Mouse (Mus musculus): ENCODE results near the gene Zp2. TPM values are rescaled to one million over a fixed set of nuclear protein-coding genes. Genes with fewer than 3 reads are reported as not detected.

Gene Zp2
- total and polyA plus RNA-seq, 2 experiments: not detected

DNA sequence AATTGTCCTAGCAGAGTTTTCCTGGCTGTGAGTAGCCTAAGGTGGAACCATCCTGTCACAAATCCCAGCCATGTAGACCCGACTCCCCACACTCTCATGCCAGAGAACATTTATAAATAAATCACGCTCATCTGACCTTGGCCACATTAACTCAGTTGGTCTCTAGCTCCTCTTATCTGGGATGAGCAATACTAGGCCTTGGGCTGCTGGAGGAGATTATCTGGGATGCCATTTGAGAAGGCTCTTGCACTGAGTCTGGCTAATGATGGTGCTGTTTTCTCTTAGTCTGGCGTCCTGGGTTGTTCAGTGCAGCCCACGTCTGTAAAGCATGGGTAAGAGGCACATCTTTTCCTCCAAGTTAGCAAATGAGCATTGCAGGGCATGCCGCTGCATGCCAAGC is 35.4 kb downstream of the Zp2 start:
- H3K27ac ChIP-seq (replicated peaks; ENCODE audit: insufficient read depth, low read depth, low read length): no peak overlapping the region
- DNase-seq (ENCODE audit: extremely low read depth, low read depth, low spot score): no peak
- 87% methylated on average over 5 of the region's 5 CpGs for WGBS
- no peak for TF ChIP-seq CTCF (IDR thresholded peaks at IDR 0.05; ENCODE audit: low read depth, low read length)
- TF ChIP-seq POLR2A (IDR thresholded peaks at IDR 0.05; ENCODE audit: extremely low read depth, insufficient read depth, low read length): no peak
- no peaks in the 10 kb centered on the region for H3K79me2 ChIP-seq (ENCODE audit: control insufficient read depth, insufficient read depth, low read length)
- H3K27me3 ChIP-seq (ENCODE audit: control insufficient read depth, insufficient read depth, low read length): no peaks in the 10 kb centered on the region
- no peak overlapping the region for H3K9ac ChIP-seq (ENCODE audit: low read depth, low read length)
- H3K4me1 ChIP-seq (ENCODE audit: control insufficient read depth, insufficient read depth, low read length): no peaks in the 10 kb centered on the region
- no peaks in the 10 kb centered on the region for H3K36me3 ChIP-seq (ENCODE audit: control insufficient read depth, insufficient read depth, low read length)
- no peak overlapping the region for H3K4me3 ChIP-seq (ENCODE audit: insufficient read depth, low read depth, low read length)

GRCm38 (mm10) chr7:120106356-120106755 is 38.7 kb downstream of the Zp2 start:
- WGBS: 61% methylated on average over 2 of the region's 2 CpGs
- DNase-seq (ENCODE audit: extremely low read depth, low read depth, low spot score): no peak
- H3K4me1 ChIP-seq (ENCODE audit: control insufficient read depth, insufficient read depth, low read length): 0 out of 2 replicates have a peak, but pooled peaks cover 1% of the 10 kb centered on the region

GRCm38 (mm10) chr7:120104975-120105374 is 40.1 kb downstream of the Zp2 start:
- Histone ChIP-seq H3K27me3 (ENCODE audit: control insufficient read depth, insufficient read depth, low read length) (no peaks in the 10 kb centered on the region), H3K79me2 (ENCODE audit: control insufficient read depth, insufficient read depth, low read length) (no peaks in the 10 kb centered on the region), H3K4me3 (ENCODE audit: insufficient read depth, low read depth, low read length) (no peak overlapping the region), H3K27ac (replicated peaks; ENCODE audit: insufficient read depth, low read depth, low read length) (no peak overlapping the region), H3K4me1 (ENCODE audit: control insufficient read depth, insufficient read depth, low read length) (0 out of 2 replicates have a peak, but pooled peaks cover 1% of the 10 kb centered on the region), H3K9ac (ENCODE audit: low read depth, low read length) (no peak overlapping the region), H3K36me3 (ENCODE audit: control insufficient read depth, insufficient read depth, low read length) (no peaks in the 10 kb centered on the region)
- no peak for TF ChIP-seq POLR2A (IDR thresholded peaks at IDR 0.05; ENCODE audit: extremely low read depth, insufficient read depth, low read length)
- TF ChIP-seq CTCF (IDR thresholded peaks at IDR 0.05; ENCODE audit: low read depth, low read length): no peak
- 84% methylated on average over 3 of the region's 3 CpGs for WGBS
- DNase-seq (ENCODE audit: extremely low read depth, low read depth, low spot score): no peak

More at GRCm38 (mm10) chr7:120106356-120106755, 38.7 kb downstream of the Zp2 start:
- TF ChIP-seq CTCF (IDR thresholded peaks at IDR 0.05; ENCODE audit: low read depth, low read length) (no peak), POLR2A (IDR thresholded peaks at IDR 0.05; ENCODE audit: extremely low read depth, insufficient read depth, low read length) (no peak)
- H3K27me3 ChIP-seq (ENCODE audit: control insufficient read depth, insufficient read depth, low read length): no peaks in the 10 kb centered on the region
- no peak overlapping the region for H3K27ac ChIP-seq (replicated peaks; ENCODE audit: insufficient read depth, low read depth, low read length)
- no peaks in the 10 kb centered on the region for H3K36me3 ChIP-seq (ENCODE audit: control insufficient read depth, insufficient read depth, low read length)
- no peak overlapping the region for H3K9ac ChIP-seq (ENCODE audit: low read depth, low read length)
- no peak overlapping the region for H3K4me3 ChIP-seq (ENCODE audit: insufficient read depth, low read depth, low read length)
- no peaks in the 10 kb centered on the region for H3K79me2 ChIP-seq (ENCODE audit: control insufficient read depth, insufficient read depth, low read length)

DNA sequence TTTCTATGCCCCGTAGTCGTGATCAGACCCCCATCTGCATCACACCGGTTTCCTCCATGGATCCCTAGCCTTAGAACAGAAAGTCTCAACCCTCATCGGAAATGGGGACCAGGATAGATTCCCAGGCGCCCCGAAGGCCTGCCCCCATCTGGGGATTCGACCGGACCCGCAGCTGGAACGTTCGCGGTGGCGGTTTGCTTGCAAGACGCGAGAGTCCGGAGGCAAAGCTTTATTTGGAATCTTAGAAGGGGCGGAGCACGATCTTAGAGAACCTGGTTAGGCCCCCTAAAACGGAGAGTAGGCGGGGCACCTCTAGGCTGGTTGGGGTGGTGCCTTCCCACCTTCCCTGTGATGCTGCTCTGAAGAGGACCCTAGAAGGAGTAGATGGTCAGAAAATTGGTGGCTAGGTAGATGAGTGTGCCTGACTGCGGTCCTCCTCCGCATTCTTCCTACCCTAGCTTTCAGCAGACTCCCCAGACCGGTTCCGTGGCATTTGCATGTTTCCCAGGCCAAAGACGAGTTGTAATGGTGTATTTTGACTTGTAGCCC is 42.0 kb downstream of the Zp2 start:
- H3K9ac ChIP-seq (ENCODE audit: low read depth, low read length): no peak overlapping the region; the same call in 1 of the 2 replicates
- WGBS: 10% methylated on average over 25 of the region's 25 CpGs
- no peaks in the 10 kb centered on the region for H3K27me3 ChIP-seq (ENCODE audit: control insufficient read depth, insufficient read depth, low read length)
- H3K27ac ChIP-seq (replicated peaks; ENCODE audit: insufficient read depth, low read depth, low read length): no peak overlapping the region
- DNase-seq (ENCODE audit: extremely low read depth, low read depth, low spot score): no peak
- peak overlapping the region; percentile 76 for H3K4me3 ChIP-seq (ENCODE audit: insufficient read depth, low read depth, low read length)
- TF ChIP-seq CTCF (IDR thresholded peaks at IDR 0.05; ENCODE audit: low read depth, low read length): no peak
- no peak for TF ChIP-seq POLR2A (IDR thresholded peaks at IDR 0.05; ENCODE audit: extremely low read depth, insufficient read depth, low read length)
- H3K79me2 ChIP-seq (ENCODE audit: control insufficient read depth, insufficient read depth, low read length): no peaks in the 10 kb centered on the region
- no peaks in the 10 kb centered on the region for H3K36me3 ChIP-seq (ENCODE audit: control insufficient read depth, insufficient read depth, low read length)
- 0 out of 2 replicates have a peak, but pooled peaks cover 1% of the 10 kb centered on the region for H3K4me1 ChIP-seq (ENCODE audit: control insufficient read depth, insufficient read depth, low read length)

- H3K27me3 ChIP-seq (ENCODE audit: control insufficient read depth, insufficient read depth, low read length): no peaks in the 10 kb centered on the region
- TF ChIP-seq CTCF (IDR thresholded peaks at IDR 0.05; ENCODE audit: low read depth, low read length) (no peak), POLR2A (IDR thresholded peaks at IDR 0.05; ENCODE audit: extremely low read depth, insufficient read depth, low read length) (0 out of 2 replicates have a peak, but pooled peaks have one; percentile 33)
- peak within 1 kb of the TSS; percentile 76 for H3K4me3 ChIP-seq (ENCODE audit: insufficient read depth, low read depth, low read length)
- no peaks in the 10 kb centered on the region for H3K36me3 ChIP-seq (ENCODE audit: control insufficient read depth, insufficient read depth, low read length)
- WGBS: 1% methylated on average over 42 of the region's 42 CpGs
- peak; percentile 53 for DNase-seq (ENCODE audit: extremely low read depth, low read depth, low spot score)
- H3K9ac ChIP-seq (ENCODE audit: low read depth, low read length): peak within 1 kb of the TSS; percentile 68
- no peak within 1 kb of the TSS for H3K27ac ChIP-seq (replicated peaks; ENCODE audit: insufficient read depth, low read depth, low read length)
- H3K79me2 ChIP-seq (ENCODE audit: control insufficient read depth, insufficient read depth, low read length): no peaks in the 10 kb centered on the region
- 0 out of 2 replicates have a peak, but pooled peaks cover 1% of the 10 kb centered on the region for H3K4me1 ChIP-seq (ENCODE audit: control insufficient read depth, insufficient read depth, low read length)
These were observed 42.7 kb downstream of the Zp2 start, which contains the start of gene Tmem159 for GRCm38 (mm10) chr7:120102164-120102972. Tmem159 (plus strand) TSS chr7:120102353.

Data from liver, adult 2 months (tissue).